Mouse (Mus musculus) left cerebral cortex, adult 8-10 months (tissue): ENCODE data around the gene Flywch1. TPM values are rescaled to one million over a fixed set of nuclear protein-coding genes. Genes with fewer than 3 reads are reported as not detected.
"Not testable (repeated sequence)": the region's sequence is repeated elsewhere in the genome, so short reads cannot be mapped to it uniquely, and the experiment has no call there.

ENCODE experiments used
- DNase-seq, 2 experiments: peaks; one replicate each; pipeline ENCODE4 v3.0.0; 2022; ENCODE audit warnings: low spot score in 2 of 2
- total RNA-seq, 4 experiments: library from RNA; stranded (reverse); gene quantifications; 2 replicates each; pipeline ENCODE4 v1.2.4; 2022

Flywch1 gene
- total RNA-seq, 4 experiments from 2014 or later, result 423 to 484 (median 468) TPM

GRCm38 (mm10) chr17:23783352-23783751, 11.9 kb upstream of the Flywch1 start:
- no peak for DNase-seq

- DNase-seq, result no peak
Measured at GRCm38 (mm10) chr17:23778447-23778846, 7.0 kb upstream of the Flywch1 start.

- no peak for DNase-seq
Measured at GRCm38 (mm10) chr17:23777141-23777540, 5.7 kb upstream of the Flywch1 start.

- DNase-seq, result no peak
Measured at GRCm38 (mm10) chr17:23776216-23776615, 4.8 kb upstream of the Flywch1 start.

- DNase-seq, result peak; percentile 67 to 74
Measured at GRCm38 (mm10) chr17:23774090-23774489, 2.7 kb upstream of the Flywch1 start.

GRCm38 (mm10) chr17:23773676-23774075, 2.3 kb upstream of the Flywch1 start:
- DNase-seq, result no peak

- not testable (repeated sequence) for DNase-seq
Measured at GRCm38 (mm10) chr17:23772219-23772556, 786 bp upstream of the Flywch1 start.

GRCm38 (mm10) chr17:23770896-23771283, 512 bp downstream of the Flywch1 start:
- peak in 1 of 2 experiments; percentile 49 for DNase-seq

GRCm38 (mm10) chr17:23770493-23770892, 909 bp downstream of the Flywch1 start:
- no peak for DNase-seq

GRCm38 (mm10) chr17:23762976-23763375, 8.4 kb downstream of the Flywch1 start:
- DNase-seq, result no peak

- DNase-seq, result no peak
Measured at GRCm38 (mm10) chr17:23761155-23761554, 10.2 kb downstream of the Flywch1 start.

GRCm38 (mm10) chr17:23760231-23760630, 11.2 kb downstream of the Flywch1 start:
- no peak for DNase-seq

GRCm38 (mm10) chr17:23758801-23759200, 12.6 kb downstream of the Flywch1 start:
- DNase-seq, result no peak

- no peak for DNase-seq
Measured at GRCm38 (mm10) chr17:23757581-23757980, 13.8 kb downstream of the Flywch1 start.

GRCm38 (mm10) chr17:23755689-23756088, 15.7 kb downstream of the Flywch1 start:
- no peak for DNase-seq

- no peak for DNase-seq
Measured at GRCm38 (mm10) chr17:23749400-23750191, 21.8 kb downstream of the Flywch1 start.

GRCm38 (mm10) chr17:23748631-23749391, 22.6 kb downstream of the Flywch1 start:
- DNase-seq, result no peak

- DNase-seq, result no peak
Measured at GRCm38 (mm10) chr17:23748026-23748425, 23.4 kb downstream of the Flywch1 start.

GRCm38 (mm10) chr17:23747471-23747870, 23.9 kb downstream of the Flywch1 start:
- no peak for DNase-seq

GRCm38 (mm10) chr17:23746767-23747166, 24.6 kb downstream of the Flywch1 start:
- DNase-seq, result no peak

GRCm38 (mm10) chr17:23746311-23746710, 25.1 kb downstream of the Flywch1 start:
- no peak for DNase-seq
